Mouse (Mus musculus) heart, postnatal 4 days (tissue): Measurements from ENCODE around the gene Ghrl. TPM values are rescaled to one million over a fixed set of nuclear protein-coding genes. Genes with fewer than 3 reads are reported as not detected.
"Not testable (repeated sequence)": the region's sequence is repeated elsewhere in the genome, so short reads cannot be mapped to it uniquely, and the experiment has no call there.

ENCODE experiments used
- DNase-seq: peaks from one replicate; pipeline ENCODE4 v3.0.0; 2021
- total RNA-seq, 2 experiments: library from RNA; stranded (reverse); gene quantifications; 2 replicates each; pipeline ENCODE4 v1.2.3; 2021

The Ghrl gene
- total RNA-seq: not detected

- DNase-seq: no peak
These were observed at the start of gene Ghrl for GRCm38 (mm10) chr6:113719878-113720277. Gene Ghrl (minus strand): TSS chr6:113719880.

GRCm38 (mm10) chr6:113768804-113769203, 49.1 kb upstream of the Ghrl start:
- DNase-seq: no peak

- DNase-seq: peak; percentile 70
These were observed 42.0 kb upstream of the Ghrl start for GRCm38 (mm10) chr6:113761644-113762043.

- DNase-seq: no peak
These were observed 29.5 kb upstream of the Ghrl start for GRCm38 (mm10) chr6:113749119-113749685.

- DNase-seq: no peak
These were observed 28.7 kb upstream of the Ghrl start for GRCm38 (mm10) chr6:113748351-113748750.

GRCm38 (mm10) chr6:113747284-113747683, 27.6 kb upstream of the Ghrl start:
- DNase-seq: no peak

GRCm38 (mm10) chr6:113745117-113745516, 25.4 kb upstream of the Ghrl start:
- DNase-seq: no peak

GRCm38 (mm10) chr6:113743111-113743510, 23.4 kb upstream of the Ghrl start:
- no peak for DNase-seq

GRCm38 (mm10) chr6:113742321-113742720, 22.6 kb upstream of the Ghrl start:
- no peak for DNase-seq

GRCm38 (mm10) chr6:113741425-113741824, 21.7 kb upstream of the Ghrl start:
- DNase-seq: no peak

- peak; percentile 92 for DNase-seq
These were observed 20.8 kb upstream of the Ghrl start, which contains the start of gene Sec13 for GRCm38 (mm10) chr6:113740236-113741217. Gene Sec13 (minus strand): TSS chr6:113740743.

GRCm38 (mm10) chr6:113737318-113738046, 17.8 kb upstream of the Ghrl start:
- no peak for DNase-seq

GRCm38 (mm10) chr6:113731296-113731695, 11.6 kb upstream of the Ghrl start:
- no peak for DNase-seq

GRCm38 (mm10) chr6:113728181-113728580, 8.5 kb upstream of the Ghrl start:
- no peak for DNase-seq

GRCm38 (mm10) chr6:113721061-113721460, 1.4 kb upstream of the Ghrl start:
- no peak for DNase-seq

- DNase-seq: no peak
These were observed 2.1 kb downstream of the Ghrl start for GRCm38 (mm10) chr6:113717541-113717940.

GRCm38 (mm10) chr6:113714797-113715196, 4.9 kb downstream of the Ghrl start:
- DNase-seq: no peak

- DNase-seq: no peak
These were observed 5.4 kb downstream of the Ghrl start for GRCm38 (mm10) chr6:113714276-113714675.

GRCm38 (mm10) chr6:113713389-113713788, 6.3 kb downstream of the Ghrl start:
- DNase-seq: not testable (repeated sequence)

- no peak for DNase-seq
These were observed 7.0 kb downstream of the Ghrl start for GRCm38 (mm10) chr6:113712718-113713117.

- DNase-seq: peak; percentile 48
These were observed 22.2 kb downstream of the Ghrl start for GRCm38 (mm10) chr6:113697222-113698205.
